Mouse (Mus musculus) heart, postnatal 0 days (tissue): ENCODE data around the gene Unc119. TPM values are rescaled to one million over a fixed set of nuclear protein-coding genes. Genes with fewer than 3 reads are reported as not detected.

ENCODE experiments used
- ATAC-seq: fragments of 200-750 bp; cut with Nextera tagmentation; 2 replicates; pipeline ENCODE4 v1.8.0; 2017; ENCODE audit warnings: low read depth, moderate number of reproducible peaks, moderate library complexity; ENCODE audit not compliant: insufficient read depth
- DNase-seq: peaks from one replicate; pipeline ENCODE4 v3.0.0-alpha.2; 2016; ENCODE audit warnings: low spot score
- H3K27ac ChIP-seq: fragments of 300-500 bp; sonication (generic); 2 replicates; pipeline ENCODE4 v1.5.1; 2014; ENCODE audit warnings: low read depth, mild to moderate bottlenecking
- H3K27me3 ChIP-seq: fragments of 300-500 bp; sonication (generic); 2 replicates; pipeline ENCODE4 v1.6.1; 2014; ENCODE audit warnings: low read length, mixed read lengths; ENCODE audit not compliant: control insufficient read depth, insufficient read depth
- H3K36me3 ChIP-seq: fragments of 300-500 bp; sonication (generic); replicated peaks from 2 replicates; pipeline ENCODE4 v1.6.1; 2014; ENCODE audit warnings: low read length, mixed read lengths; ENCODE audit not compliant: control insufficient read depth, insufficient read depth
- H3K4me1 ChIP-seq: fragments of 300-500 bp; sonication (generic); 2 replicates; pipeline ENCODE4 v1.6.1; 2014; ENCODE audit warnings: antibody characterized with exemption; ENCODE audit not compliant: control insufficient read depth, insufficient read depth
- H3K4me2 ChIP-seq: fragments of 300-500 bp; sonication (generic); 2 replicates; pipeline ENCODE4 v1.6.1; 2014; ENCODE audit warnings: low read depth, mild to moderate bottlenecking, low read length, moderate library complexity
- H3K4me3 ChIP-seq: fragments of 300-500 bp; sonication (generic); 2 replicates; pipeline ENCODE4 v1.5.1; 2014; ENCODE audit warnings: low read depth, low read length
- H3K9ac ChIP-seq: fragments of 300-500 bp; sonication (generic); replicated peaks from 2 replicates; pipeline ENCODE4 v1.6.1; 2014; ENCODE audit warnings: low read depth, low read length, mixed read lengths
- H3K9me3 ChIP-seq: fragments of 300-500 bp; sonication (generic); replicated peaks from 2 replicates; pipeline ENCODE4 v1.6.1; 2016; ENCODE audit warnings: low read length; ENCODE audit not compliant: control insufficient read depth
- CTCF ChIP-seq: IDR thresholded peaks from 2 replicates; pipeline ENCODE4 v1.5.1; 2016; ENCODE audit warnings: antibody characterized with exemption, control low read depth, low read depth
- EP300 ChIP-seq: IDR thresholded peaks from 2 replicates; pipeline ENCODE4 v1.6.1; 2016; ENCODE audit warnings: antibody characterized with exemption, low read depth
- WGBS: fragments of 180-500 bp; shearing (Covaris S2); extraction: QIAGEN DNeasy Blood & Tissue Kit; methylation state at CpG from one replicate; pipeline ENCODE4 v1.1.7; 2014; 5-methylcytosine and 5-hydroxymethylcytosine counted together
- polyA plus RNA-seq: library from polyadenylated mRNA; unstranded; fragments of >200 nt; fragmentation: Nextera tagmentation; extraction: Ambion mirVana; gene quantifications from 2 replicates; pipeline ENCODE4 v1.2.1, GENCODE M21; 2015
- total RNA-seq: library from RNA; depleted of rRNA; stranded (reverse); fragments of >200 nt; gene quantifications from 2 replicates; pipeline ENCODE4 v1.2.3, GENCODE M21; 2014; ENCODE audit warnings: low replicate concordance

Gene Unc119
- total and polyA plus RNA-seq, 2 experiments from 2014 or later = 20.9 to 57.3 TPM

GRCm38 (mm10) chr11:78344890-78345715 lies 1.8 kb downstream of the Unc119 start:
- Histone ChIP-seq H3K27ac (peak overlapping the region; percentile 31), H3K4me1 (peaks cover 31% of the 10 kb centered on the region), H3K4me3 (no peak overlapping the region), H3K9ac (no peak overlapping the region), H3K36me3 (peaks cover 6% of the 10 kb centered on the region; the same call in 1 of the 2 replicates), H3K27me3 (no peaks in the 10 kb centered on the region), H3K4me2 (0 out of 2 replicates have a peak overlapping the region, but pooled peaks have one; percentile 98), H3K9me3 (no peaks in the 10 kb centered on the region)
- DNase-seq (peak; percentile 30), ATAC-seq (peak; percentile 18; the same call in 1 of the 2 replicates)
- TF ChIP-seq CTCF (no peak), EP300 (no peak)
- 33% methylated on average over 7 of the region's 8 CpGs for WGBS

- Histone ChIP-seq H3K36me3 (peaks cover 6% of the 10 kb centered on the region; the same call in 1 of the 2 replicates), H3K4me1 (peaks cover 32% of the 10 kb centered on the region), H3K27ac (peak overlapping the region; percentile 31; the same call in 1 of the 2 replicates), H3K9ac (no peak overlapping the region), H3K27me3 (no peaks in the 10 kb centered on the region), H3K9me3 (no peaks in the 10 kb centered on the region), H3K4me3 (no peak overlapping the region), H3K4me2 (no peak overlapping the region)
- DNase-seq (no peak), ATAC-seq (no peak)
- TF ChIP-seq CTCF = no peak
- no peak for TF ChIP-seq EP300
- WGBS = 67% methylated on average over 7 of the region's 7 CpGs
These were observed 2.5 kb downstream of the Unc119 start for GRCm38 (mm10) chr11:78345801-78346200.

GRCm38 (mm10) chr11:78346326-78347069 lies 3.2 kb downstream of the Unc119 start:
- TF ChIP-seq EP300 (no peak), CTCF (no peak)
- Histone ChIP-seq H3K9ac (no peak overlapping the region), H3K4me2 (no peak overlapping the region), H3K4me3 (no peak overlapping the region), H3K36me3 (peaks cover 6% of the 10 kb centered on the region; the same call in 1 of the 2 replicates), H3K4me1 (peaks cover 32% of the 10 kb centered on the region), H3K27ac (no peak overlapping the region), H3K27me3 (no peaks in the 10 kb centered on the region), H3K9me3 (no peaks in the 10 kb centered on the region)
- DNase-seq = no peak
- no peak for ATAC-seq
- WGBS = 71% methylated on average over 6 of the region's 6 CpGs

- WGBS = 89% methylated on average over 10 of the region's 10 CpGs
- TF ChIP-seq EP300 = no peak
- TF ChIP-seq CTCF = peak; percentile 83
- peaks cover 6% of the 10 kb centered on the region; the same call in 1 of the 2 replicates for H3K36me3 ChIP-seq
- no peak overlapping the region for H3K9ac ChIP-seq
- no peak overlapping the region for H3K4me3 ChIP-seq
- DNase-seq (peak; percentile 46), ATAC-seq (peak; percentile 34; the same call in 1 of the 2 replicates)
- H3K4me2 ChIP-seq = no peak overlapping the region
- no peaks in the 10 kb centered on the region for H3K27me3 ChIP-seq
- H3K9me3 ChIP-seq = no peaks in the 10 kb centered on the region
- H3K27ac ChIP-seq = no peak overlapping the region
- peaks cover 32% of the 10 kb centered on the region for H3K4me1 ChIP-seq
These were observed 3.9 kb downstream of the Unc119 start for GRCm38 (mm10) chr11:78347070-78347754.

DNA sequence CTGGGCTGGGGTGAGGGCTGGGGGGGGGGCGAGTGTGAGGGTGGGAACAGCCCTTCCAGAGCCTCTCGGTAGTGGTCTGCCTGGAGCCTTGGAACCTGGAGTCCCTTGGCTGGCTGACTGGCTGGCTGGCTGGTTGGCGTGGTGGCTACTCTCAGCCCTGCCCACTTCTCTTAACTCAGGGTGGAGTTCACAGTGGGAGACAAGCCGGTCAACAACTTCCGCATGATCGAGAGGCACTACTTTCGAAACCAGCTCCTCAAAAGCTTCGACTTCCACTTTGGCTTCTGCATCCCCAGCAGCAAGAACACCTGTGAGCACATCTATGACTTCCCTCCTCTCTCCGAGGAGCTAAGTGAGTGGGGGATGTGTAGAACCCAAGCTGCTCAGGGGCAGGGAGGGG lies 4.6 kb downstream of the Unc119 start:
- no peak overlapping the region for H3K27ac ChIP-seq
- H3K9me3 ChIP-seq = no peaks in the 10 kb centered on the region
- DNase-seq (no peak), ATAC-seq (no peak)
- no peaks in the 10 kb centered on the region for H3K27me3 ChIP-seq
- peaks cover 32% of the 10 kb centered on the region for H3K4me1 ChIP-seq
- no peak overlapping the region for H3K9ac ChIP-seq
- 79% methylated on average over 9 of the region's 9 CpGs for WGBS
- TF ChIP-seq CTCF (no peak), EP300 (no peak)
- H3K36me3 ChIP-seq = peaks cover 6% of the 10 kb centered on the region; the same call in 1 of the 2 replicates
- H3K4me2 ChIP-seq = no peak overlapping the region
- no peak overlapping the region for H3K4me3 ChIP-seq
